Mouse (Mus musculus) Patski (cell line): ENCODE data around the gene Ppib. TPM values are rescaled to one million over a fixed set of nuclear protein-coding genes. Genes with fewer than 3 reads are reported as not detected.

Experiments
- ATAC-seq: fragments of 100-300 bp; one replicate; pipeline ENCODE4 v1.8.0; 2021
- CTCF ChIA-PET: fragments of 350-600 bp; sonication (Branson Sonifier 250); formaldehyde crosslinking; loops from one replicate; lab custom pipeline; 2022; ENCODE audit warnings: inconsistent platforms; lab: Charles Lee
- POLR2A ChIA-PET: fragments of 350-600 bp; sonication (Branson Sonifier 250); formaldehyde crosslinking; loops from one replicate; lab custom pipeline; 2022; ENCODE audit warnings: antibody characterized with exemption, inconsistent platforms; lab: Charles Lee
- DNase-seq: peaks from one replicate; pipeline ENCODE4 v3.0.0-alpha.2; 2011; ENCODE audit warnings: low read depth, low spot score
- H3K27me3 ChIP-seq: fragments of 371-371 bp; one replicate; pipeline ENCODE4 v1.5.1; 2021
- CTCF ChIP-seq: fragments of 100-300 bp; IDR thresholded peaks from one replicate; pipeline ENCODE4 v1.5.1; 2021
- in situ Hi-C: fragments of 300-500 bp; cut with MboI; formaldehyde crosslinking; loops from 3 replicates; pipeline ENCODE4 v1.11.1; 2018; ENCODE audit warnings: low pct_unique_long_range_greater_than_20kb, mixed read lengths
- polyA plus RNA-seq: library from polyadenylated mRNA; unstranded; gene quantifications from one replicate; pipeline ENCODE4 v1.2.3, GENCODE M21; 2021

Gene Ppib
- polyA plus RNA-seq, 1 experiment from 2014 or later, result 715 TPM

- H3K27me3 ChIP-seq, result no peaks in the 10 kb centered on the region
- POLR2A ChIA-PET, result no interaction called here
- ATAC-seq (no peak), DNase-seq (no peak)
- CTCF ChIA-PET, result no interaction called here
- peak; percentile 34 for TF ChIP-seq CTCF
- in situ Hi-C loops, result no loop called here
Measured at GRCm38 (mm10) chr9:66053620-66054019, 6.4 kb upstream of the Ppib start.

GRCm38 (mm10) chr9:66060308-66060647, 256 bp downstream of the Ppib start:
- TF ChIP-seq CTCF, result no peak
- DNase-seq (peak; percentile 15), ATAC-seq (peak; percentile 42)
- no peaks in the 10 kb centered on the region for H3K27me3 ChIP-seq
- POLR2A ChIA-PET, result interaction anchor here (0.6 to 0.9 kb wide), 3 partner anchors 32 to 197 kb away, joined by 3 to 4 read pairs (median 4); no protein-coding TSS in a partner anchor
- in situ Hi-C loops, result no loop called here
- CTCF ChIA-PET, result no interaction called here

DNA sequence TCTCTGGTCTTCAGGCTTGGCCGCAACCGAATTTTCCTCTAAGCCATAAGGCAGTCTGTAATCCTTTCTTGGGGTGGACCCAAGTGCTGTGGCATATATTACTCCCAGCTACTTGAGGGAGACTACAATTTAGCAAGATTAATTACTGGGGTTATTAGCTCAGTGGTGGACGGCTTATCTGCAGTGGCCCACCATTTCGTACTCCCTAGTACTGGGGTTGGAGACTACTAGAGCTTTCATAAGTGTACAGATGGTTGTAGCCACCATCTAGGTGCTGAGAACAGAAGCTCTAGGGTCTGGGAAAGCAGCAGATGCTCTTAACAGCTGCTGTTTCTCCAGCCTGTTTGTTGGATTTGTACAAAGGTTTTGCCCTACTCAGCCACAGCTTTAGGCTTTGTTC, 964 bp downstream of the Ppib start:
- DNase-seq (no peak), ATAC-seq (no peak)
- no peak for TF ChIP-seq CTCF
- CTCF ChIA-PET, result no interaction called here
- in situ Hi-C loops, result no loop called here
- POLR2A ChIA-PET, result interaction anchor here (0.5 to 0.9 kb wide), 5 partner anchors 9 to 197 kb away, joined by 3 to 4 read pairs (median 3); no protein-coding TSS in a partner anchor
- H3K27me3 ChIP-seq, result no peaks in the 10 kb centered on the region

GRCm38 (mm10) chr9:66061656-66062055, 1.6 kb downstream of the Ppib start:
- ChIA-PET CTCF (no interaction called here), POLR2A (interaction anchor here (0.5 to 0.9 kb wide), 2 partner anchors 60 to 767 kb away, joined by 3 to 4 read pairs; no protein-coding TSS in a partner anchor)
- no peak for DNase-seq
- in situ Hi-C loops, result no loop called here
- H3K27me3 ChIP-seq, result no peaks in the 10 kb centered on the region
- TF ChIP-seq CTCF, result no peak
- ATAC-seq, result no peak

DNA sequence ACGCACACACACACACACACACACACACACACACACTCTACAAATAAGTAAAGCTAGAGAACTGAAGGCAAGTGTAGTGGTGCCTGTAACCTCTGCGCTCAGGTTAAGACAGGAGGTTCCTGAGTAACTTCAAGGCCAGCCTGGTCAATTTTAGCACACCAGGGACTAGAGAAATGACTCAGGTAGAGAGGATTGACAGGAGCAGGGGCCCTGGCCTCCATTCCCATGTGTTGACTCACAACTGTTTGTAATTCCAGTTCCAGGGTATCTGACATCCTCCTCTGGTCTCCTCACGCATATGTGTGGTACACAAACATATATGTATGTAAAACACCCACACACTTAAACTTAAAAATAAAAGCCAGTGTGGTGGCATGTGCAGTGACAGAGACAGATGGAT, 3.4 kb downstream of the Ppib start:
- no peak for DNase-seq
- ChIA-PET CTCF (no interaction called here), POLR2A (no interaction called here)
- in situ Hi-C loops, result no loop called here
- no peak for TF ChIP-seq CTCF
- no peaks in the 10 kb centered on the region for H3K27me3 ChIP-seq
- ATAC-seq, result no peak

GRCm38 (mm10) chr9:66064316-66064715, 4.3 kb downstream of the Ppib start:
- no peak for ATAC-seq
- ChIA-PET POLR2A (no interaction called here), CTCF (no interaction called here)
- DNase-seq, result no peak
- TF ChIP-seq CTCF, result no peak
- peaks cover 6% of the 10 kb centered on the region for H3K27me3 ChIP-seq
- in situ Hi-C loops, result no loop called here

DNA sequence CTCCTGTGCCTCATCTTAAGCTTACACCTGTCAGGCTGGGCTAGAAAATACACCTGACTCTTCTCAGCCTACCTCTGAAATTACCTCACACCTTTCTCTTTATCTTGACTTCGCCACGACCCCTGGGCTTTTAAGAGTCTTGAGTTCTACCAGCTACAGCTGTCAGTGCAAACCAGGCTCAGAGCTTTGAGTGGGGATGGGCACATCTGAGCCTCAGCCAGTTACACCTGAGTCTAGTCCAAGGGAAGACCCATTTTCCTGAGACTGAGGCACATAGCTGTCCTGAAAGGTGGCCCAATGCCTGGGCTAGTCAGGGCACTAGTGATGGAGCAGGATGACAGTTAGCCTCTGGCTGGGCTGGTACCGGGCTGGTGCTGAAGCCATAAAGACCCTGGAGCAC, 6.8 kb downstream of the Ppib start:
- in situ Hi-C loops, result no loop called here
- ATAC-seq, result peak; percentile 13
- POLR2A ChIA-PET, result interaction anchor here (1.0 kb wide), 1 partner anchor 19 kb away, joined by 3 read pairs; no protein-coding TSS in a partner anchor
- peaks cover 14% of the 10 kb centered on the region for H3K27me3 ChIP-seq
- DNase-seq, result no peak
- no peak for TF ChIP-seq CTCF
- CTCF ChIA-PET, result interaction anchor here (0.7 to 1.2 kb wide), 2 partner anchors 17 to 21 kb away, joined by 3 read pairs; no protein-coding TSS in a partner anchor

GRCm38 (mm10) chr9:66067542-66067941, 7.5 kb downstream of the Ppib start:
- peaks cover 14% of the 10 kb centered on the region for H3K27me3 ChIP-seq
- in situ Hi-C loops, result no loop called here
- CTCF ChIA-PET, result interaction anchor here (0.7 to 1.9 kb wide), 4 partner anchors 17 to 23 kb away, joined by 3 to 7 read pairs (median 3); no protein-coding TSS in a partner anchor
- DNase-seq (no peak), ATAC-seq (peak; percentile 45)
- no peak for TF ChIP-seq CTCF
- POLR2A ChIA-PET, result interaction anchor here (1.0 kb wide), 1 partner anchor 18 kb away, joined by 3 read pairs; no protein-coding TSS in a partner anchor

DNA sequence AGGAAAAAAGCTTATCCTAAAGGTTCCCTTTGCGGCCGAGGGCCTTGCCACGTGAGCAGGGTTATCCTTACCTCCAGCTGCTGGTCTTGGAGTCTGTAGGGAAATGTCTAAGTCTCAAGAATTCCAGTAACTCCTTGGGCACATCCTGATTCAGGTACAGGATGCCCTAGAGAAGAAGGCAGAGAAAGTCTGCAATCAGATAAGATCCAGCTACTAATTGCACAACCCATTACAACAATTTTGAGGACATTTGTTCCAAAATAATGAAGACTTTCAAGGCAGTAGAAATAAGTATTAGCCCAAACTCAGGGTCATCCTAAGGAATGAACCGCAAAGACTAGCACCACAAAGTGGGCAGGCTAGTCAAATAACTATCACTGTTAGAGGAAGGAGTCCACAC, 8.0 kb downstream of the Ppib start:
- ChIA-PET CTCF (interaction anchor here (0.7 to 1.9 kb wide), 2 partner anchors 20 to 23 kb away, joined by 3 to 7 read pairs; no protein-coding TSS in a partner anchor), POLR2A (no interaction called here)
- H3K27me3 ChIP-seq, result peaks cover 14% of the 10 kb centered on the region
- DNase-seq (no peak), ATAC-seq (no peak)
- in situ Hi-C loops, result no loop called here
- no peak for TF ChIP-seq CTCF

GRCm38 (mm10) chr9:66068971-66069391, 9.0 kb downstream of the Ppib start:
- peaks cover 14% of the 10 kb centered on the region for H3K27me3 ChIP-seq
- in situ Hi-C loops, result no loop called here
- ChIA-PET CTCF (interaction anchor here (1.9 kb wide), 1 partner anchor 22 kb away, joined by 7 read pairs; no protein-coding TSS in a partner anchor), POLR2A (interaction anchor here (0.7 kb wide), 1 partner anchor 11 kb away, joined by 4 read pairs; no protein-coding TSS in a partner anchor)
- TF ChIP-seq CTCF, result no peak
- ATAC-seq, result no peak
- DNase-seq, result no peak

DNA sequence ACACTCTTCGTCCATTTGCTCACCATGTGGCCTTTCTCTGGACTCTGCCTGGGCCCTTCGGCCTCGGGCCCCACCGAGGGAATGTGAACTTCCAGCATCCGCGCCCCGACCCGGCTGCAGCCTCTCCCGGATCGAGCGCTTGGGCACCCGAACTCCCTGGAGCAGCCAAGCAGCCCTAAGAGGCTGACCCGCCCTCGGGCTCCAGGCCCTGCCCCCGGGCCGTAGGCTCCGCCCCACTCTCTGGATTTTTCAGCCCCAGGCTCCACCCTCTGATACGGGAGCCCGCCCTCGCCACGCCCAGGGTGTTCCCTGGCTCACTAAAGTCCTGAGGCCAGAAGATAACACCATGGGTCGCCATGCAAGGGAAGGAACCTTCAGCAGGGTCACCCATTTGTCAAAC, 9.6 kb downstream of the Ppib start, which contains the start of gene Snx22:
Snx22 (minus strand) TSS at position 137 of the 400 bp plus-strand sequence.
- H3K27me3 ChIP-seq, result peaks cover 14% of the 10 kb centered on the region
- CTCF ChIA-PET, result no interaction called here
- ATAC-seq, result peak; percentile 36
- in situ Hi-C loops, result no loop called here
- no peak for DNase-seq
- POLR2A ChIA-PET, result interaction anchor here (0.7 kb wide), 1 partner anchor 10 kb away, joined by 4 read pairs; no protein-coding TSS in a partner anchor
- TF ChIP-seq CTCF, result no peak
